Mouse (Mus musculus): Measurements from ENCODE around the gene Has1. TPM values are rescaled to one million over a fixed set of nuclear protein-coding genes. Genes with fewer than 3 reads are reported as not detected.

Gene Has1
- polyA plus RNA-seq, 1 experiment from 2014 or later: 1.7 TPM

DNA sequence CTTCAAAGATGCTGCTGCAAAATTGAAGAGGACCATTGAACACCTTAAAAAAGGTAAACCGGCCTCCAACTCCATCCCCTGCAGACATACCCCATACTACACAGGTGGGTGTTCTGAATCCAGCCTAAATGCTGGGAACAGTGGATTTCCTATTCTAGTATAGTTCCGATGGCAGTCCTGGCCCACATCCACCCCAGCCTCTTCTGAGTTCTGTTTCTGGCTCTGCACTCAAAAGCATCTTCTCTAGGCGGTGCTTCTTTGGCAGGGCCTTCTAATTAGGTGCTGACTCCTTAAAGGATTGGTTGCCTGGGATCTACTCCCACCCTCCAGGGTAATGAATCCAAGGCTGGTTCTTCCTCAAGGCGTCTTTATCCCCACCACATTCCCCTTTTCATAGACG lies 18.9 kb downstream of the Has1 start:
- 0 out of 2 replicates have a peak, but pooled peaks cover 5% of the 10 kb centered on the region for H3K36me3 ChIP-seq (ENCODE audit: control insufficient read depth, insufficient read depth, low read length)
- ATAC-seq: no peak
- peaks cover 34% of the 10 kb centered on the region for H3K4me1 ChIP-seq (ENCODE audit: control insufficient read depth, insufficient read depth, low read depth, low read length)
- no peak overlapping the region for H3K4me3 ChIP-seq (ENCODE audit: low read length)
- H3K27ac ChIP-seq (ENCODE audit: low read depth, low read length): no peak overlapping the region
- no peak overlapping the region for H3K4me2 ChIP-seq (ENCODE audit: low read length)
- no peak overlapping the region for H3K9ac ChIP-seq (ENCODE audit: low read depth, low read length)
- no peaks in the 10 kb centered on the region for H3K27me3 ChIP-seq (replicated peaks; ENCODE audit: control insufficient read depth, insufficient read depth, low read length)
- no peaks in the 10 kb centered on the region for H3K9me3 ChIP-seq (ENCODE audit: control insufficient read depth, low read length)
- WGBS: 69% methylated on average over 5 of the region's 5 CpGs

DNA sequence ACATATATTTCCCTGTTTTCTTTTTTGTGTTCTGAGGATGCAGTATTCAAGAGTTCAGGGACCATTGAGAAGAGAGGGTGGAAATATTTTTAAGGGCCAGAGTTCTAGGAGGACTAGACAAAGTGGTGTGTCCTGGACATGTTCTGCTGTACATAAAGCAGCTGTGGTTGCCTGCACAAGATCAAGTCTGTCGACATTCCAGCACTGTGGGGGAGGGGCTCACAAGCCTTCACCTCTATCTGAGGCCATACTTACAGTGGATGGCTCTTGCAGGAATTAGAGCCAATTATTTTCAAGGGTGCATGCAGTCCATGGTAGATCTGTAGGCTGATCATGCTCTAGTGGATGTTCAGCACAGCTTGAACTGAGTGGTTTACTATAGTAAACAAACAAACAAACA lies 20.1 kb downstream of the Has1 start:
- 0 out of 2 replicates have a peak, but pooled peaks cover 5% of the 10 kb centered on the region for H3K36me3 ChIP-seq (ENCODE audit: control insufficient read depth, insufficient read depth, low read length)
- no peak for ATAC-seq
- no peak overlapping the region for H3K27ac ChIP-seq (ENCODE audit: low read depth, low read length)
- H3K9me3 ChIP-seq (ENCODE audit: control insufficient read depth, low read length): no peaks in the 10 kb centered on the region
- 30% methylated on average over 1 of the region's 1 CpGs for WGBS
- peaks cover 46% of the 10 kb centered on the region for H3K4me1 ChIP-seq (ENCODE audit: control insufficient read depth, insufficient read depth, low read depth, low read length)
- no peak overlapping the region for H3K9ac ChIP-seq (ENCODE audit: low read depth, low read length)
- no peak overlapping the region for H3K4me2 ChIP-seq (ENCODE audit: low read length)
- H3K27me3 ChIP-seq (replicated peaks; ENCODE audit: control insufficient read depth, insufficient read depth, low read length): no peaks in the 10 kb centered on the region
- no peak overlapping the region for H3K4me3 ChIP-seq (ENCODE audit: low read length)

DNA sequence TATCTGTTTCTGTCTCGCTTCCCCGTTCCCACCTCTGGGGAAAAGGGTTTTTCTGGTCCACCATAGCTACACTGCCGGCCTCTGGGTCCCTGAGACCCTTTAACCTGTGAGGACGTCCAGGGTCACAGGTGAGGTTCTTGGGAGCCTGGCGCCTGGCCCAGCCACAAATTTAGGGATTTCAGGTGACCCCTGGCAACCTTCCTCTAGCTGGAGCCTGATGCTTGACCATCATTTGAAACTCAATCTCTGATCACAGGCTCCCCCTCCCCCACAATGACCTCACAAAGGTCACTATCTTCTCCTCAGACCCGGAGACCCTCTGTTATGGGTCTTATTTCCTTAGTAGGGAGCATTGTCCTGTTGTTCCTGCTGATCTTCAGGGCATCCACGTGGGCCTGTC lies 24.3 kb downstream of the Has1 start:
- Histone ChIP-seq H3K27ac (ENCODE audit: low read depth, low read length) (no peak overlapping the region), H3K4me3 (ENCODE audit: low read length) (no peak overlapping the region; the same call in 1 of the 2 replicates), H3K4me1 (ENCODE audit: control insufficient read depth, insufficient read depth, low read depth, low read length) (peaks cover 28% of the 10 kb centered on the region), H3K9ac (ENCODE audit: low read depth, low read length) (no peak overlapping the region), H3K9me3 (ENCODE audit: control insufficient read depth, low read length) (no peaks in the 10 kb centered on the region), H3K36me3 (ENCODE audit: control insufficient read depth, insufficient read depth, low read length) (0 out of 2 replicates have a peak, but pooled peaks cover 3% of the 10 kb centered on the region), H3K4me2 (ENCODE audit: low read length) (peak overlapping the region; percentile 84), H3K27me3 (replicated peaks; ENCODE audit: control insufficient read depth, insufficient read depth, low read length) (no peaks in the 10 kb centered on the region)
- no peak for ATAC-seq
- 75% methylated on average over 7 of the region's 7 CpGs for WGBS

DNA sequence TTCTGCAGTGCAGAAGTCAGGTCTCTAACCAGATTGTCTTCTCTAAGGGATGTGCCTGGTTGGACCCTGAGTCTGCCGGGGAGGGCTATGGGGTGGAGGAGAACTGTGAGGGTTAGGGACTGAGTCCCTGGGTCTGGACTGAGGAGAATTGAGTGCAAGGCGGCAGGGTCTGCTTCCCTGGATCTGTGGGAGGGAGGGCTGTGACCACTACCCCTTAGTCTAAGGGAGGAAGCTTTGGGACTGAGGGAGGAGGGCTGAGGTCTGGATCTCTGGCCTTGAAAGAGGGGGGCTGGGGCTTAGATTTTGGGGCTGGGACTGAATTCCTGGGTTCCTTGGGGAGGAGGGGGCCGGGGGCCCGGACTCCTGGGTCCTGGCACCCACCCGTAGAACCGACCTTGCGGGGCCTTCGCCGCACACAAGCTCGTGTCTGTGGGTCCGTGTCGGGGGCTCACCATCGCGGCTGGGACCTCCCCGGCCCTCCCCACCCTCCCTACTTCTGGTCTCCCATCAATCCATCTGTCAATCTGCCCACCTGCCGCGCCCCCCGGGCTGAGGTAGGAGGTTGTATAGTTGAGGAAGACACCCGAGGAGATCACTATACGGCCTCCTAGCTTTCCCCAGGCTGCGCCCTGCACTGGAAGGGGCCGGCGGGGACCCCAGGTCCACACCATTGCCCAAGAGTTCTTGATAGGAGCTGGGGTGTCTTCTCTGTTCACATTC lies 25.0 kb downstream of the Has1 start:
- no peak for ATAC-seq
- H3K4me3 ChIP-seq (ENCODE audit: low read length): peak overlapping the region; percentile 87
- peaks cover 30% of the 10 kb centered on the region for H3K4me1 ChIP-seq (ENCODE audit: control insufficient read depth, insufficient read depth, low read depth, low read length)
- no peaks in the 10 kb centered on the region for H3K9me3 ChIP-seq (ENCODE audit: control insufficient read depth, low read length)
- 46% methylated on average over 23 of the region's 23 CpGs for WGBS
- H3K36me3 ChIP-seq (ENCODE audit: control insufficient read depth, insufficient read depth, low read length): 0 out of 2 replicates have a peak, but pooled peaks cover 3% of the 10 kb centered on the region
- no peaks in the 10 kb centered on the region for H3K27me3 ChIP-seq (replicated peaks; ENCODE audit: control insufficient read depth, insufficient read depth, low read length)
- H3K9ac ChIP-seq (ENCODE audit: low read depth, low read length): peak overlapping the region; percentile 98
- peak overlapping the region; percentile 100 for H3K27ac ChIP-seq (ENCODE audit: low read depth, low read length)
- H3K4me2 ChIP-seq (ENCODE audit: low read length): peak overlapping the region; percentile 84

DNA sequence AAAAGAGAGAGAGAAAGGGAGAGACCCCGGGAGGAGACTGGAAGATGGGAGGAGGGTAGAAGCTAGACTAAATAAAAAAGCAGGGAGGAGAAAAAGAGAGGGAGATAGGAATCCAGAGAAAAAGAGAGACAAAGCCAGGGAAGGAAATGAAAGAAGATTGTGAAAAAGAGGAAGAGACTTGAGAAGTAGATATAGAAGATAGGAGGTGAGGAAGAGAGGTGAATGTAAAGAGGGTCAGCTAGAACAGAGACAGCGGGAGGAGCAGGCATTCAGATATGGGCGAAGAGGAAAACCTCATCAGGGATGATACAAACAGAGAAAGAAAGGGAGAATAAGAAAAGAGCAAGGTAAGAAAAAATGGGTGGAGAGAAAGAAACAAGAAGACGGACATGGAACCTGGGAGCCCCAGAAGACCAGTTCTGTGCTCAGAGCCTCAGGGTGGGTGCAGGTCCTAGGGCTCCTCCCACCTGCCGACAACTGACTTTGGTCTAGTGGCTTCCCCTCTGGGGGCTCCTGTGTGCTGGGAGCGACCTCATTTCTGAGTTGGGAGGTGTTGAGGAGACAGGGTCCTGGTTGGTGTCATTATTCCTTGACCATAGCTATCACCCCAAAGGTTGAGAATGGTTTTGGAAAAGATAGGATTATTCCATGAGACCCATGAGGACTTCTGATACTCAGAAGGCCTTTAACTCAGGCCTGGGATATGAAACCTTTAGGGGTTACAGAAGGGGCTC lies 25.8 kb downstream of the Has1 start:
- Histone ChIP-seq H3K4me2 (ENCODE audit: low read length) (peak overlapping the region; percentile 84), H3K4me3 (ENCODE audit: low read length) (peak overlapping the region; percentile 87), H3K36me3 (ENCODE audit: control insufficient read depth, insufficient read depth, low read length) (0 out of 2 replicates have a peak, but pooled peaks cover 3% of the 10 kb centered on the region), H3K9ac (ENCODE audit: low read depth, low read length) (peak overlapping the region; percentile 98), H3K9me3 (ENCODE audit: control insufficient read depth, low read length) (no peaks in the 10 kb centered on the region), H3K27ac (ENCODE audit: low read depth, low read length) (peak overlapping the region; percentile 100), H3K4me1 (ENCODE audit: control insufficient read depth, insufficient read depth, low read depth, low read length) (peaks cover 27% of the 10 kb centered on the region), H3K27me3 (replicated peaks; ENCODE audit: control insufficient read depth, insufficient read depth, low read length) (no peaks in the 10 kb centered on the region)
- ATAC-seq: no peak
- WGBS: 3% methylated on average over 6 of the region's 6 CpGs

DNA sequence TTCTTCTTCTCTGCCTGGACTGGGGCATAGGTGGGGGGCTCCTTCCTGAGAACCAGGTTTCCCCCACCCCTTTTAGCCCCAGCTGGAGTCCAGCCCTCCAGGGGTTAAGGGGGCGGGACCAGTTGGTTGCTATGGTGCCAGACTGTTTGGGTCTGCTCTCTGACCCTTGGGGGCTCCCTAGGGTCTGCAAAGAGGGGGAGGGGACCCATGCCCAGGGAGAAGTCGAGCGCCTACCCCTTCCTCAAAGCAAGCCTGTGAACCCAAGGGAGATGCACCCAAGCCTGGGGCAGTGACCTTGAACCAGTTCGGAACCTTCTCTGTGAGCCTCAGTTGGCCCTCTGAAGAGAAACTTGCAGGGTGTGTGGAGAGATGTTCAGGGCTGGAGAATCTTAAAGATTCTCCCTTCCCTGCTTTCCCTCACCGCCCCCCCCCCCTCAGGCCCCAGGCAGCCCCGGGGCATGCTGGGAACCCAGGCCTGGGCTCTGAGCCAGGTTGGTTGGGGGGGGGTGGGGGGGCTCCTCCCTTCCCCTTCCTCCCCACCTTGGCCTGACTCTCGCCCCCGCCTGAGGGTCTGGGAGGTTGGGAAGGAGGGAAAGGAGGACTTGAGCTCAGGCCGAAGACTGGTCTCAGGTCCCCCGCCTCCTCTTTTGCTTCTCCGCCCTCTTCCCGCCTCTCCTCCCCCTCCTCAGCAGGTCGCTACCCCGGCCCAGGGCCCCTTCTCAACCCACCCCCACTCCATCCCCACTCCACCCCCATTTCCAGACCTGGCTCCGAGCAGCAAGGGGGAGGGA lies 26.6 kb downstream of the Has1 start:
- H3K36me3 ChIP-seq (ENCODE audit: control insufficient read depth, insufficient read depth, low read length): 0 out of 2 replicates have a peak, but pooled peaks cover 3% of the 10 kb centered on the region
- peak overlapping the region; percentile 100 for H3K27ac ChIP-seq (ENCODE audit: low read depth, low read length)
- H3K27me3 ChIP-seq (replicated peaks; ENCODE audit: control insufficient read depth, insufficient read depth, low read length): no peaks in the 10 kb centered on the region
- H3K4me1 ChIP-seq (ENCODE audit: control insufficient read depth, insufficient read depth, low read depth, low read length): peaks cover 22% of the 10 kb centered on the region
- H3K9me3 ChIP-seq (ENCODE audit: control insufficient read depth, low read length): no peaks in the 10 kb centered on the region
- ATAC-seq: peak; percentile 46
- H3K9ac ChIP-seq (ENCODE audit: low read depth, low read length): peak overlapping the region; percentile 98
- H3K4me2 ChIP-seq (ENCODE audit: low read length): peak overlapping the region; percentile 84
- 1% methylated on average over 12 of the region's 15 CpGs for WGBS
- H3K4me3 ChIP-seq (ENCODE audit: low read length): peak overlapping the region; percentile 87

DNA sequence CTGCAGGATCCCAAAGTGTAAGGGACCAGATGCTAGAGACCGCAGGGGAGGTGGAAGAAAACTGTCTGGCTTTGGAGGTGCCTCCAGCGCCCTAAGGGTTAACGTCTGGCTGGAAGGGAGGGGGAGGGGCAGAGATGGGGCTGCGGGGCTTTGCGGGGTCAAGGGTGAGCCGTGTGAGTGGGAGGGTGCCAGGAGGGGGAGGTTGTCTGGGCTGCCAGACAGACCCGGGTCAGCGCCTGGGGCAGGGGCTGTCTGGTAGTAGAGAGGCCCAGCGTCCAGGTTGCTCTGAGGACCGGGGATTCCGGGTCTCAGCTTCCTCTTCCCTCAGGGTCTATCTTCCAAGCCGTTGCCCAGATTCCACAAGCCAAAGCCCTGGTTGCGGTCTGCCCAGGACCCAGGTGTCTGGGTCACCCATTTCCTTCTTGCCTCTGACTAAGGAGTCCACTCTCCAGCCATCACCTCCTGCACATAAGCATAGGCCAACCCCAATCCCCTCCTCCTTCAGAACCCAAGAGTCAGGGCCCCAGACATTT lies 27.3 kb downstream of the Has1 start:
- peak; percentile 16 for ATAC-seq
- peak overlapping the region; percentile 100 for H3K27ac ChIP-seq (ENCODE audit: low read depth, low read length)
- WGBS: under 1% methylated on average over 13 of the region's 13 CpGs

DNA sequence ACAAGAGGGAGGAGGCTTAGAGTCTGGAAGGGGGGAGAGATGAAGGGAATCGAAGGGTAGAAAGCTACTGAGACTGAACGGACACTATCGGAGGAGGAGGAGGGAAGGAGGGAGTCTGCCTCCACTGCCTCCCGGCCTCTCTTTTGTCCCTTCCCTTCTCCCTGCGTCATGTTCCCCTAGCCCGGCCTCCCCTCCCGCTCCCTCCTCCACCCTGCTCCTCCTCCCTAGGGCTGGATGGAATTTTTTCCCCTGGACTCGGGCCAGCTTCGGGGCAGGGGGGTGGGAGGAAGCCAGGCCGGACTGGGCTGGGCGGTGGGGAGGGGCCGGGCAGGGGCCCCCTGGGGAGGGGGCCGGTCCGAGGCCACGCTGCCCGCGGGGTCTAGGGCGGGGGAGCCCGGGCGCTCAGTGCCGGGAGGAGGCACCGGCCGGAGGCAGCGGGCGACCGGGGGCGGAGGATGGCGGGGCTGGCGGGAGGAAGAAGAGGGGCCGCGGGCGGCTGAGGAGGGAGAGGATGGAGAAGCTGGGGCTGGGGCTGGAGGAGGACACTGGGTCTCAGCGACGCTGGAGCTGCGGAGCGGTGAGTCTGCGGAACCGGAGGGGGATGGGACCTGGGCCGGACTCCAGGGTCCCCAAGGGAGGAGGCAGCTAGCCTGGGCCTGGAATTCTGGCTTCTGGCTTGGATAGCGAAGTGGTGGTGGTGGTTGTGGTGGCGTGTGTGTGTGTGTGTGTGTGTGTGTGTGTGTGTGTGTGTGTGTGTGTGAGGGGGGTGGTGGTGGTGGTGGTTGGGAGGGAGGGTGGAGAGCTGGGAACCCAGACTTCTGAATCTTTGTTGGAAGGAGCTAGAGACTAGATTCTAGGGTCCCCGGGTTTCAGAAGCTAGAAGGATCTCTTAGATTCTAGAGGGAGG lies 28.0 kb downstream of the Has1 start, which contains the start of gene Spaca6:
Gene Spaca6, plus strand, starts transcription at position 408 of the 907 bp plus-strand sequence.
- peak within 1 kb of the TSS; percentile 87 for H3K4me3 ChIP-seq (ENCODE audit: low read length)
- ATAC-seq: peak; percentile 84
- H3K9me3 ChIP-seq (ENCODE audit: control insufficient read depth, low read length): no peaks in the 10 kb centered on the region
- H3K36me3 ChIP-seq (ENCODE audit: control insufficient read depth, insufficient read depth, low read length): no peaks in the 10 kb centered on the region
- WGBS: under 1% methylated on average over 41 of the region's 42 CpGs
- H3K4me1 ChIP-seq (ENCODE audit: control insufficient read depth, insufficient read depth, low read depth, low read length): peaks cover 22% of the 10 kb centered on the region
- H3K9ac ChIP-seq (ENCODE audit: low read depth, low read length): peak within 1 kb of the TSS; percentile 98
- H3K27ac ChIP-seq (ENCODE audit: low read depth, low read length): peak within 1 kb of the TSS; percentile 100
- H3K4me2 ChIP-seq (ENCODE audit: low read length): peak within 1 kb of the TSS; percentile 84
- no peaks in the 10 kb centered on the region for H3K27me3 ChIP-seq (replicated peaks; ENCODE audit: control insufficient read depth, insufficient read depth, low read length)

More for the DNA sequence above, 27.3 kb downstream of the Has1 start:
- H3K36me3 ChIP-seq (ENCODE audit: control insufficient read depth, insufficient read depth, low read length): 0 out of 2 replicates have a peak, but pooled peaks cover 3% of the 10 kb centered on the region
- H3K9me3 ChIP-seq (ENCODE audit: control insufficient read depth, low read length): no peaks in the 10 kb centered on the region
- peaks cover 22% of the 10 kb centered on the region for H3K4me1 ChIP-seq (ENCODE audit: control insufficient read depth, insufficient read depth, low read depth, low read length)
- H3K9ac ChIP-seq (ENCODE audit: low read depth, low read length): peak overlapping the region; percentile 98
- peak overlapping the region; percentile 87 for H3K4me3 ChIP-seq (ENCODE audit: low read length)
- H3K27me3 ChIP-seq (replicated peaks; ENCODE audit: control insufficient read depth, insufficient read depth, low read length): no peaks in the 10 kb centered on the region
- peak overlapping the region; percentile 84 for H3K4me2 ChIP-seq (ENCODE audit: low read length)

Data from hindbrain, embryonic 16.5 days (tissue).